Mouse (Mus musculus) frontal cortex, postnatal 14 days (tissue): ENCODE measurements at regions not wholly inside any gene's neighbourhood (a gene's known extent, or its start where the extent isn't known, plus 50 kb on each side); places are given as distances from the start of the nearest gene placed in this dataset.

Experiments used
- DNase-seq, 2 experiments: peaks; one replicate each; pipeline ENCODE4 v3.0.0; 2022; ENCODE audit warnings: low spot score in 2 of 2

DNA sequence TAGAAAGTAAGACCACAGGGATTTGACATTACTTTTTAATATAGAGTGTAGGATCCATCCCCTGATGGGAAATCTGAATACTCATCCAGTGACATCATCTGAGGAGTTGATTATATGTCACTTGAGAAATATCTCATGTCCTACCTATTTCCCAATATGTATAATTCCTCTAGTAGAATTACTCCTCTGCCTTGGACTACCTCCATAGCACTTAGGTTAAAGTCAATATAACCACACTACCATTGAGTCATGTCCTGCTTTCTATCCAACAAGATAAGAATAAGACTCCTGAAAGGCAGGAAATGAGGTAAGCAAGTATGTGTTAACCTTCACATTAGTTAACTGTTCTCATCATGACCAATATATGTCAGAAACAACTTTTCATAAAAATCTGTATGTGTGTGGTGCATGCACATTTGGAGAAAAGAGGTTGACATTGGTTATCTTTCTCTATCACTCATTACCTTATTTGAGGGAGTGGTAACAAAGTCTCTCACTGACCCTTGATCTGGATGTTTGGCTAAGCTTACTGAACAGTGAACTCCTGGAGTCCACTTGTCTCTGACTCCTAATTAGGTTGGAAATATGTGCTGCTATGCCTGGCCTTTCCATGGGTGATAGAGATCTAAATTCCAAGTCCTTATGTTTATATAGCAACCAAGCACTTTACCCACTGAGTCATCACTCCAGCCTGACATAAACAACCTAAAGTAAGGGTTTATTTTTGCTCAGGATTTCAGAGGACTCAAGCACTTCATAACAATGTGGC lies 292.0 kb upstream of the Pitrm1 start:
- DNase-seq = no peak

DNA sequence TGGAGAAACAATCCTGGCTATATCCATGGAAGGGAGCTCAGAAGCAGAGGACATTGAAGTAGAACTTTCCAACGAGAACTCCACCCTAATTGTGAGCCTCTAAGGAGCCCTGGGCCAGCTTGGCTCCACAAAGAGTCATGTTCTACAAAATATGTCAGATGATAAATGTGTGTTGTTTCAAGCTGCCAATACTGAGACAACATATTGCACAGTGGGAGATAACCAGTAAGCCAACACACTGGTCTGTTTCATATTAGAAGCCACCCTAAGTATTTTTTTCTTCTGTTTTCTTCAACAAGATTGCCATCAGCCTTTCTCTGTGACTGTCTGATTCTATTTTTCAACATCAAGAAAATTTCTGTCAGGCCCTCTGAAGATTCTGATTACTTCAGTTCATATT lies 289.5 kb upstream of the Pitrm1 start:
- DNase-seq = no peak

DNA sequence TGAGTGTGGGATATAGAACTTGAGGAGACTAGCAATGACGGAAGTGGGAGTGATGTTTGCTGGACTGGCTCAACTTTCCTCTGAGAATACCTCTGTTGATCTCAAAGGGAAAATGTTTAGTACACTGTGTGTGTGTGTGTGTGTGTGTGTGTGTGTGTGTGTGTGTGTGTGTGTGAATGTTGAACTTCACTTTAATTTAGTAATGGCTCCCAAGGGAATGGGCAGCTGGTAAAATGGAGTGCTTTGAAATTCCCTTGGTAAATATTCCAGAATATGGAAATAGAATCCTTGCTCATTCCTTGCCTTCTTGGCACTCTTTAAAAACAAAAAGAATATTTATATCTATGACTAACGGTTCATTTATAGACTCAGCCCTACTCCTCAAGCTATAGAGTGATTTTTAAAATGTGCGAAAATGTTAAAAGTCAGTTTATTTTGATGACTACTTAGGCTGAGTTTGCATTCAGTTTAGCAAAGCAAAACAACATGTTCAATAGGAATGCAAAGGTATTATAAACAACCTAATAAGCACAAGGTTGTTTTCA lies 287.6 kb upstream of the Pitrm1 start:
- DNase-seq = no peak

DNA sequence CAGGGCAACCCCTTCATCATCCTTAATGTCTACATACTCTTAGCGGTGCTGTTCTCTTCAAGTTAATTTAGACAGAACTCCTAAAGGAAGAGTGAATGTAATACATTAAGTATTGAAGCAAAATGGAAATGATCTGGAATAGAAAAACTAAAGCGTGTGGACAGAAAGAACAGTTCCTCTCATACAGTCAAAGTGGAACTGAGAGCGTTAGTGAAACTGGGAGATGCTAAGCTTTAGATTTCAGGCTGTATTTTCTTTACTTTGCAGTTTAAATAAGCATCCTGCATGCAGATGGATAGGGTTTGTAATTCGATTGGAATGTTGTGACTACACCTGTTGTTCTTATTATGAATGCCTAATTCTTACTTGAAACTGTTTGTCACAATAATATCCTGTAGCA lies 286.5 kb upstream of the Pitrm1 start:
- DNase-seq = no peak

DNA sequence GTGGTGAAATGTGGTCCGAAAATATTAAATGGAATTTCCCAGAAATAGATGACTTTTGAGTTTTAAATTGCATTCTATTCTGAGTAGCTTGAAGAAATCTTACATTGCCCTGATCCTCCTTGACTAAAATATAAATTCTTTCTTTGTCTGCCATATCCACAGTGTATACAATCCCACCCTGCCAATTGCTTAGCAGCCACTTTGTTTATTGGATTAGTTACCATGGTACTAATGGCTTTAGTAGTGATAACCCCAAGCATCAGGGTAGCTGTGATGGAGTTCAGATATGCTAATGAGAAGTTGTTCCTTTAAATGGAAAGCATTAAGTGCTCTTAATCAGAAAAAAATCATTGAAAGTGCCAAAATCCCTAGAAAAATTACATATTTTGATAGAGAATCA lies 277.4 kb upstream of the Pitrm1 start:
- DNase-seq = no peak

DNA sequence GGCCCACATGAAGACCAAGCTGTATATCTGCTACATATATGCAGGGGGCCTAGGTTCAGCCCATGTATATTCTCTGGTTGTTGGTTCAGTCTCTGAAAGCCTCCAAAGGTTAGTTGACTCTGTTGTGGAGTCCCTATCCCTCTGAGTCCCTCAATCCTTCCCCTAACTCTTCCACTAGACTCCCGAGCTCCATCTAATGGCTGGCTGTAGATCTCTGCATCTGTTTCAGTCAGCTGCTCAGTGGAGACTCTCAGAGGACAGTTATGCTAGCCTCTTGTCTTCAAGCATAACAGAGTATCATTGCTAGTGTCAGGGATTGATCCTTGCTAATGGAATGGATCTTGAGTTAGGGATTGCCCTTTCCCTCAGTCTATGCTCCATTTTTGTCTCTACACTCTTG lies 275.0 kb upstream of the Pitrm1 start:
- DNase-seq = no peak

DNA sequence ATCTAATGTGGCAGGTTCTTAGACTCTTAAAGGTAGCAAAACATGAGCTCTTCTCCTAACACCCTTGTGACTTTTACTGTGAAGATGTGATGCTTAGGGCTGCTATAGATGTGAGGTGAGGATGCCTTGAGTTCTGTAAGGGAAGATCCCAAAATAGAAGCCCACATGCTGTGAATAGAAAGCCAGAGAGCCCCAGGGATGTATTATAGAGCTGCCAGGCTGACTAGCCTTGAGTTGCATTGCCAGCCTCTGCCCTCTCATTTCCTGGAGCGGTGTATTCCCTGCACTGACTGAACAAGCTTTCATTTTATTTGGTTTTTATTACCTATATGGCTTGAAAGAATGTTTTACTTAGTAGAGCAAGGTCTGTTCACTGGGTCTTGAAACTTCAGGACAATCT lies 267.9 kb upstream of the Pitrm1 start:
- no peak for DNase-seq

DNA sequence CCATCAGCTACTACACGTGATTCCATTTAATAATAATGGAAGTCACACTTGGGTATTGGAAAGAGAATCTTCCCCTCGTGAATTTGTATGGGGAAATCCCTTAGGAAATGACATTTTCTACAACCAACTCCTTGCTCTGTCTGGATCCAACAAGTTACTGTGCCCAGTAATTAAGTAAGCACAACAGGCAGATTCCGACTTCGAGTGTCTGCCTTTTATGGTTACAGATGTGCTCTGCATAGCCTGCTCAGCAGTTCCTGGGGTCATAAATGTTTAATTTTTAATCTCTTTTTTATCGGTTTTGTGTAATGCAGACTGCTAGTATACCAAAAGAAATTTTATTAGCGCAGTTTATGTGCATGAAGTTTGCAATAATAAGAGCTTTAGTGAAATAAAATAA lies 259.8 kb upstream of the Pitrm1 start:
- no peak for DNase-seq

DNA sequence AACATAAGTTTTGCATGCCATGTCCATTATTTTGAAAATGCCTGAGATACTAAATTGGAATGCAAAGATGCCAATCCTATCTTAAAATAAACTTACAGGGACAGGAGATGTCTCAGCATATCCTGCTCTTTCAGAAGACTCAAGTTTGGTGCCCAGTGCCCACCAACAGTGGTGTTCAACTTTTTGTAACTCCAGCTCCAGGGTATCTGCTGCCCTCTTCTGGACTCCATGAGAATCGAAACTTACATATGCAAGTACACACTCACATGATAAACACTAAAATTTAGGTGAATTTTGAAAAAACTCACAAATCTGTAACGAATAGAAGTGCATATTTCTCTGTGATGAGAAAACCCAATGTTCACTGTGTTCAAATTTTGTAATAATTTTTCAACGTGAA lies 255.9 kb upstream of the Pitrm1 start:
- no peak for DNase-seq

DNA sequence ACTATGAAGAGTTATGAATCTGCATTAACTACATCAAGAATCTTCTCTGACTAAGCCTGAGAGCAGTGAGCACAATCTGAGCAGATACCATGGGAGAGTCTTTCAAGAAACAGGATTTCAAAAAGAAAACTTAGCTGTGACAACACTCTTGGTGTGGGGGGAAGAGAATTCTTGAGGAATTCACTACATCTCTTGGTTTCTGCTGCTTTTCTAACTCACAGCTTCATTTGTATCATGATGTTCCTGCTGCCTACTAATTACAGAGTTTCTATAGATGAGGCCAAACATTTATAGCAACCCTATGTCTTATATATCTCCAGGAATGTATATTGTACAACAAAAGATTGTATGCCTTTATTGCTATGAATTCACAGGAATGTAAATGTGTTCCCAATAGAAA lies 242.2 kb upstream of the Pitrm1 start:
- no peak for DNase-seq

DNA sequence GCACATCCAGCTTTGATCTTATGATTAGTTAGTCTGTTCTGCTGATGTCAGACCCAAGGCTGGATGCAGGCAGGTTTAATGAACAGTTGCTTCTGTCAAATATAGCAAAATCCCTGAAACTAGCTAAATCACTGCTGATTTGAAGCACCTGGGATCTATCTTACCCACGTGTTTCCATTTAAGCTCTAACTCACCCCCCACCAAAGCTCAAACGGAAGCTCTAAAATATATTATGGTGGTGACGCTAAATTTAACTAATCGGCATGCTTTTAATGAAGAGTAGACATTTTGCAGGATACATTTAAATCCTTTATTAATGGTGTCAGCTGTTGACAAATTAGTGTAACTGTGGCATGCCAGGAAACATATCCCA lies 241.3 kb upstream of the Pitrm1 start:
- no peak for DNase-seq

DNA sequence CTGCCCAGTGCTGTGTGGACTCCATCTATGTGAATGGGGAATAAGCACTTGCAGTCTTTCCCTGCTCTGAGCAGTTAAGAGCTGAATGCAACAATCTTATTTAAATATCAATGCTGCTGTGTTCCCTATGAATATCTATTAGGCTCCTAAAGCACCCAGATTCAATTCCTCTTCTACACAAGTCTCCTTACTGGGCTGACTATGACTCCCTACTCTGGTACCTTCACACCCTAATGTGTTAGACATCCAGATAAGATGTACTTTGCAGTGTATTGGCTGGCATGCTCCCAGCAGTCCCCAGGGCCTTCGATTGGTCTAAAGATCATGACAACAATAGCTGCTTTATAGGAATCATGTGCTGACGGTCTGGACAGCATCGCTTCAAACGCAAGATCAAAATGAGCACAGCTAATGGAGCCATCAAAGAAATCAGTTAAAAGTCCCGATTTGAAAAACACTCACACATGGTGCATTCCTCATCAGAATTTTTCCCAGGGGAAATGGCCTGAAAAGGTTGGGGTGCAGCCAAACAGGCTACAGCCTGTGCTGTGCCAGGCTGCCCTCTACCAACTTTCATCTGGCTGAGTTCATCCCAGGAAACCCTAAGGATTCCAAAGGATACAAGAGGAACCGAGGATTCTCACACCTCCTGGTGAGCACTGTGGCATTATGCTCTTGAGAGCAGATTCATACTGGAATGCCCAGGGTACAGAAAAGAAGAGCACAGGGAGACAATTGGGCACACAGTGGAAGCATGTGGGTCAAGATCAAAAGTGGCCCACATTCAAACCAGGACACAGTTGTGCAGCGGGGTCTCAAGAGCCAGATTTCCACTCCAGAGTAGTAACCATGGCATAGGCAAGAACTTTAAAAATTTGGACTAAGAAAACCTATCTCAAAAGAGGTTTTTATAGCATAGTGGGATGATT lies 240.7 kb upstream of the Pitrm1 start:
- no peak for DNase-seq

DNA sequence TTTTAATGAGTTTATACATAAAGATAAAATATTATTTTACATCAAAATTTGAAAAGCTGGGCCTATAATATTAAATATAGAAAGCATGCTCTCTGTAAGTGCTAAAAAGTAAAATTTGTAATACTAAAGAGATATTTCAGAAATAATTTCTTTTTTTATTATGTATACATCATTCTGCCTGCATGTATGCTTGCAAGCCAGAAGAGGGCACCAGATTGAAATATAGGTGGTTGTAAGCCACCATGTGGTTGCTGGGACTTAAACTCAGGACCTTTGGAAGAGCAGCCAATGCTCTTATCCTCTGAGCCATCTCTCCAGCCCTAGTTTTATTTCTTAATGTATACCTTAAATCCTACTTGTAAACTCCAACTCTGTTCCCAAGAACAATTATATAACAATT lies 231.7 kb upstream of the Pitrm1 start:
- DNase-seq = no peak

DNA sequence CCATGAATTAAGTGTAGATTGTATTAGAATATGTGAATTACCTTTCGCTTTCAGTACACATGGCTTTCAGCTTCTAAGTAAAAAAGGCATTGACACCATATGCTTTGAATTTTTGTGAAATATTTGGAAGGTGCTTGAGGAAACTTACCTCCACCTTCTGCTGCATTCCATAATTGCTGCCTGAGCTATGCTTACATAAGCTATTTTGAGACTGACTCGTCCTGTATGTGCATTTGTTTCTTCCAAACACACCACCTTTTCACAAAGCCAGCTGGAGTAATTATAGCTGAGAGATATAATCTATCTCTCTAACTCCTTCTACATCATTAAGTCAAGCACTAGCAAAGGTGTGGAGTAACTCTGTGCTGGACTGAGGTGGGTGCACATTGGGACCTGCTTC lies 224.0 kb upstream of the Pitrm1 start:
- no peak for DNase-seq

DNA sequence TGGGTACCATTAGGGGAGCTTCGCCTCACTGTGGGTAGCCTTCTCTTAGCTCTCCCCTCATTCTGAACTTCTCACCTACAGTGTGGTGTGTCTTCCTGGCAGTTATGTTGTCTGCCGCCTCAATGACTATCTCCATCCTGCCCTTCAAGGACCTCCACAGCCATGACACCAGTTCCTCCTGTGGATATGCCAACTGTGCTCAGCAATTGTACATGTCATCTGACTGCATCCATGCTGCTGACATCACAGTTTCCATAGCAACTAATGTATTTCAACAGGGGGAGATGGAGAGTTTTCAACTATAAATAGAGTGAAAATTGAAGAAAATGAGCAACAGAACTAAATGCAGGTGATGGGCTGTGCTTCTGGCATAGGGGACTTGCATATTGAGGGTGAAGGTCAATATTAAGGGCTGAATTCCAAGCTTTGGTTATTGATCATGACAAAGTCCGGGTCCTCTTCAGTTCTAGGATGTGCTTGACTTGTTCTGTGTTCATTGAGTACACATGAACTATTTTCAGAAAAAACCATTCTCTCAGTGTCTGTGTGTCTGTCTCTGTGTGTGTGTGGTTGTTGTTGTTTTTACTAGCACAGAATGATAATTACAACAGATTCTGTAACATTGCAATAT lies 217.5 kb upstream of the Pitrm1 start:
- DNase-seq = no peak

DNA sequence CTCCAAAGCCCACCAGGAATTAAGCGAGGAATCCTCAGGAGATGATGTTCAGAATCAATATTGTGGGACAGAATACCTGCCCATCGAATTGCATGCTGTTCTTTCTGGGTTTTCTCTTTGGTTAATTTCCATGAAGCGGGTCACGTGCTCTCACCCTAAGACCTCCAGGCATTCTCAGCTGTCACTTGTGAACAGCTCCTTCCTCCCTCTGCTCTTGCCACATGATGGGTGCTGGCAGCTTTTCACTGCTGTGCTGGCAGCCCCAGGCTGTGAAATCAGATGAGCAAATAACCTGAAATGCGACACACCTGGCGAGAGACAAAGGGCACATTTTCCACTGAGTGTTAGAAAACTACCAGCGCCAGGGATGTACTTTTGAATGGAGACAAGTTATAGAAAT lies 207.8 kb upstream of the Pitrm1 start:
- DNase-seq = no peak

DNA sequence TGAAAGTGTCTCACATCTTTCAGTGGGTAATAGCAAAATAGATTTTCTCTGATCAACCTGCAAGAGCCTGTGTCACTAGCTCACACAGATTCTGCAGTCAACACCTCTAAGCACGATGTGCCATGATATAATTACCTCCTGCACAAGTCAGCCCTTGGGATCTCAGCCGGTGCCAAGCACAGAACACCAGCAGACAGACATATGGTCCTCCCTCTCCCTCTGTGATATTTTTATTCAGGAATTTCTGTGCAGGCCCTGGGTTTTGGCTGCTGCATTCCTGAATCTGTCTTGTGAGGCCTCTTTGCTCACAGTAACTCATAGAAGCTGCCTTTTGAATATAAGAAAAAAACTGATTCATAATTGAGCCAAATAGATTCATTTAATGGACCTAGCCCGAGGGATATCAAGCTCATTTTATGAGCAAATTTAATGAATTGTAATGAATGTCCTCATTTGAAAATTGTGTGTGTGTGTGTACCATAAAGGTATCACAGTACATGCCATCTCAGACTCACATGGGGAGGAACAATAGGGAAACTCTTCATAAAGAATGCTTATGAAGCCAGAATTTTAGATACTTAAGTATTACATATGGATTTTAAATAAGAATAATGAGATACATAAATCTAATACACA lies 206.7 kb upstream of the Pitrm1 start:
- peak; percentile 46 to 69 for DNase-seq

DNA sequence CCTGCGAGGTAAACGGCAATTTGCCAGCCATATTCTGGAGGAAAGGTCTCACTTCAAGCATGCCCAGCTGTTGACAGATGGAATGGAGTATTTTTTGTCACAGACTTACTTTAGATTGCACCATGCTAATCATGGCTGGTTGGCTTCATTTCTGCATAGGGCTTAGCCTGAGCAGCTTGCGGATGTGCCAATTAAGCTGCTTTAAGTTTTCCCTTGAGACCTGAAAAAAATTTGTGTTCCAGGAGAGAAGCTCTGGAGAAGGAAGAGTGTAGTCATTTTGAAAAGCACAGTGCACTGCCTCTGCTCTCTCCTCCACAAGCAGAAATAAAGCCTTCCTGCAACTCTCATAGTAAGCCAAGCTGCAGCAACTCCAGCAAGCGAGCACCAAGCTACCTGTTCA lies 182.8 kb upstream of the Pitrm1 start:
- DNase-seq = no peak

DNA sequence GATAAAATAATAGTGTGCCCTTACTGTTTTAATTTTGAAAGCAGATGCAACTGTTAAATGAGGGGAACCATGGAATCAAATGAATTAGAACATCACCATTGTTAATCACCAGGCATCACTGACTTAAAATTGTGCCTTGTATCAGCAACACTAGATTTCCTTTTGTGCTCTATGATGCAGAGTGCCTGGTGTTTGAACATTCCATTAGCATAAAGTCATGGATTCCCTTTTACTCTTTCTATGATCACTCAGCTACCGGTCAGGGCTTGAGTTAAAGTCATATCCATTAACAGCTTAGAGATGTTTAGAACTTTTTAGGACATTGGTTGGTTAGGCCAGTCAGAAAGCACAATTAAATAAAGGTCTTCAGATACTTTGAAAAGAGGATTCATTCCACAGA lies 180.3 kb upstream of the Pitrm1 start:
- DNase-seq = no peak

DNA sequence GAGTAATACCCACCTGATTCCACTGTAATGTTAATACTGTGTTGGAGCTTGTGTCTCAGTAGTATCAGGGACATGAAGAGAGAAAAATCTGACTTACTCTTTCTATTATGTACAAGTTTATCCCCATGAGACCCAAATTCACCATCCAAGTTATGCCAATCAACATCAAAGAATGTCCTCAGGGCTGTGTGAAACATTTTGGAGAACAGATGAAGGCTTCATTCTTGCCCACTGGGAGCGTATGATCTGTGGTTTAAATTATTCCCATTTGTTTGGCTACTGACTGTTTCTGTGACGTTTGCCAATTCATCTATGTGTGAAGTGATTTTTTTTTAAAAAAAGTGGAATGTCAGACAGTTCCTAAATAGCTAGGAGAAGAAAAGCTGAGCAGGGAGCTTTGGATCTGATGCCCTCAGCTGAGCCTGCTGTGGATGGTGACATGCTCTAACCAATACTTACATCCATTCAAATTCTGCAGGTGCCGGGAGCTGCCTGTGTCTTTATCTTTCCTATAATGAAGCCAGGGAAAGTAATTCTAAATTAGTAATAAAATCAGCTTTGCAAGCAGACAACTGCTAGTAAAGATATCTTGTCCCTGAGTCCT lies 173.3 kb upstream of the Pitrm1 start:
- no peak for DNase-seq

DNA sequence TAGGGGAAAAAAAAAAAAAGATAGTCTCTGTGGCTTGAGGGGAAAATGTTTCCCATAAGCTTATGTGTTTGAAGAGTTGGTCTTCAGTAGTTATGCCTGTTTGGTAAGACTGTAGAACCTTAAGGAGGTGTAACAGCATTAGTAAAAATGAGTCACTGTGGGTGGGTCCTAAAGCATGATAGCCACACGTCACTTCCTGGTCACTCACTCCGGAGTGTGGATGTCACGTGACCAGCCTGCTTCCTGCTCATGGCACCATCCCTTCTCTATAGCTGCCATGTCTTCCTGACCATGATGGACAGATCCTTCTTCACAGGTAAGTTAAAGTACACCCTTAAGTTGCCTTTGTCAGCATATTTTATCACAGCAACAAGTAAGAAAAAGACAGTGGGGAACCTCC lies 170.0 kb upstream of the Pitrm1 start:
- DNase-seq = no peak
